Mouse (Mus musculus): ENCODE results near the gene Gm13089.
"Not testable (repeated sequence)": the region's sequence is repeated elsewhere in the genome, so short reads cannot be mapped to it uniquely, and the experiment has no call there.

The Gm13089 gene

GRCm38 (mm10) chr4:143702611-143703010 lies at the start of gene Gm13089:
Gene Gm13089, minus strand, starts transcription at chr4:143702711.
- DNase-seq = no peak

- no peak for DNase-seq
Measured at GRCm38 (mm10) chr4:143719155-143719554, 16.6 kb upstream of the Gm13089 start, which contains the start of gene Gm13078. Gene Gm13078, plus strand, starts transcription at chr4:143719455.

GRCm38 (mm10) chr4:143657146-143657545 lies 45.4 kb downstream of the Gm13089 start, which contains the start of gene Gm13088:
Gene Gm13088, minus strand, starts transcription at chr4:143657246.
- not testable (repeated sequence) for DNase-seq
